Mouse (Mus musculus) liver, embryonic 15.5 days (tissue): Measurements from ENCODE around the gene Lnpep. TPM values are rescaled to one million over a fixed set of nuclear protein-coding genes. Genes with fewer than 3 reads are reported as not detected.
"Not testable (repeated sequence)": the region's sequence is repeated elsewhere in the genome, so short reads cannot be mapped to it uniquely, and the experiment has no call there.

Source experiments
- ATAC-seq: fragments of 200-750 bp; cut with Nextera tagmentation; 2 replicates; pipeline ENCODE4 v1.8.0; 2017; ENCODE audit warnings: moderate number of reproducible peaks, mild to moderate bottlenecking, moderate library complexity; ENCODE audit not compliant: insufficient read depth
- H3K27ac ChIP-seq: fragments of 300-500 bp; sonication (generic); replicated peaks from 2 replicates; pipeline ENCODE4 v1.5.1; 2015; ENCODE audit warnings: mild to moderate bottlenecking, inconsistent platforms
- H3K27me3 ChIP-seq: fragments of 300-500 bp; sonication (generic); 2 replicates; pipeline ENCODE4 v1.6.1; 2015; ENCODE audit warnings: mild to moderate bottlenecking, inconsistent platforms
- H3K36me3 ChIP-seq: fragments of 300-500 bp; sonication (generic); replicated peaks from 2 replicates; pipeline ENCODE4 v1.6.1; 2015; ENCODE audit warnings: moderate library complexity, mild to moderate bottlenecking, inconsistent platforms
- H3K4me1 ChIP-seq: fragments of 300-500 bp; sonication (generic); replicated peaks from 2 replicates; pipeline ENCODE4 v1.6.1; 2015; ENCODE audit warnings: inconsistent platforms
- H3K4me2 ChIP-seq: fragments of 300-500 bp; sonication (generic); 2 replicates; pipeline ENCODE4 v1.6.1; 2015; ENCODE audit warnings: moderate library complexity, mild to moderate bottlenecking, inconsistent platforms
- H3K4me3 ChIP-seq: fragments of 300-500 bp; sonication (generic); replicated peaks from 2 replicates; pipeline ENCODE4 v1.5.1; 2015; ENCODE audit warnings: mild to moderate bottlenecking, inconsistent platforms
- H3K9ac ChIP-seq: fragments of 300-500 bp; sonication (generic); 2 replicates; pipeline ENCODE4 v1.6.1; 2015; ENCODE audit warnings: moderate library complexity, mild to moderate bottlenecking, inconsistent platforms
- H3K9me3 ChIP-seq: fragments of 300-500 bp; sonication (generic); replicated peaks from 2 replicates; pipeline ENCODE4 v1.6.1; 2016; ENCODE audit warnings: inconsistent platforms
- WGBS: fragments of 180-500 bp; shearing (Covaris S2); methylation state at CpG from one replicate; pipeline ENCODE4 v1.1.7; 2015; ENCODE audit warnings: mixed read lengths; ENCODE audit not compliant: insufficient replicate concordance; 5-methylcytosine and 5-hydroxymethylcytosine counted together
- polyA plus RNA-seq: library from polyadenylated mRNA; unstranded; fragments of >200 nt; fragmentation: Nextera tagmentation; extraction: Ambion mirVana; gene quantifications from 2 replicates; pipeline ENCODE4 v1.2.1, GENCODE M21; 2015

Lnpep gene
- polyA plus RNA-seq, result 2.8 and 2.9 TPM in 2 replicates

GRCm38 (mm10) chr17:17624957-17625586 is at the start of gene Lnpep:
Lnpep (minus strand) TSS chr17:17625050.
- ATAC-seq, result peak; percentile 89

GRCm38 (mm10) chr17:17655829-17656176 is 31.0 kb upstream of the Lnpep start:
- no peak overlapping the region for H3K9ac ChIP-seq
- no peak overlapping the region for H3K4me2 ChIP-seq
- no peaks in the 10 kb centered on the region for H3K9me3 ChIP-seq
- no peaks in the 10 kb centered on the region for H3K36me3 ChIP-seq
- no peaks in the 10 kb centered on the region for H3K4me1 ChIP-seq
- 40% methylated on average over 2 of the region's 2 CpGs for WGBS
- no peak overlapping the region for H3K27ac ChIP-seq
- no peaks in the 10 kb centered on the region for H3K27me3 ChIP-seq
- no peak for ATAC-seq
- H3K4me3 ChIP-seq, result no peak overlapping the region

More at GRCm38 (mm10) chr17:17624957-17625586, at the start of gene Lnpep:
- WGBS, result under 1% methylated on average over 44 of the region's 44 CpGs
- Histone ChIP-seq H3K27me3 (no peaks in the 10 kb centered on the region), H3K9me3 (no peaks in the 10 kb centered on the region), H3K9ac (peak within 1 kb of the TSS; percentile 90), H3K36me3 (no peaks in the 10 kb centered on the region), H3K4me3 (peak within 1 kb of the TSS; percentile 89), H3K4me1 (peaks cover 27% of the 10 kb centered on the region), H3K4me2 (peak within 1 kb of the TSS; percentile 94), H3K27ac (peak within 1 kb of the TSS; percentile 99)

- no peak overlapping the region for H3K4me2 ChIP-seq
- no peaks in the 10 kb centered on the region for H3K27me3 ChIP-seq
- WGBS, result 10% methylated on average over 10 of the region's 10 CpGs
- no peak overlapping the region for H3K9ac ChIP-seq
- ATAC-seq, result no peak
- no peaks in the 10 kb centered on the region for H3K4me1 ChIP-seq
- H3K36me3 ChIP-seq, result no peaks in the 10 kb centered on the region
- no peak overlapping the region for H3K27ac ChIP-seq
- H3K9me3 ChIP-seq, result no peaks in the 10 kb centered on the region
- no peak overlapping the region for H3K4me3 ChIP-seq
These were observed 30.4 kb upstream of the Lnpep start for GRCm38 (mm10) chr17:17654997-17655828.

GRCm38 (mm10) chr17:17652570-17652969 is 27.7 kb upstream of the Lnpep start:
- Histone ChIP-seq H3K9me3 (no peaks in the 10 kb centered on the region), H3K27me3 (no peaks in the 10 kb centered on the region), H3K4me1 (no peaks in the 10 kb centered on the region), H3K4me2 (no peak overlapping the region), H3K27ac (no peak overlapping the region), H3K9ac (no peak overlapping the region), H3K4me3 (no peak overlapping the region), H3K36me3 (no peaks in the 10 kb centered on the region)
- no peak for ATAC-seq
- 27% methylated on average over 4 of the region's 4 CpGs for WGBS

GRCm38 (mm10) chr17:17645738-17646137 is 20.9 kb upstream of the Lnpep start:
- no peak for ATAC-seq
- H3K4me1 ChIP-seq, result no peaks in the 10 kb centered on the region

GRCm38 (mm10) chr17:17637387-17637786 is 12.5 kb upstream of the Lnpep start:
- no peak for ATAC-seq
- H3K27ac ChIP-seq, result no peak overlapping the region

More at GRCm38 (mm10) chr17:17645738-17646137, 20.9 kb upstream of the Lnpep start:
- H3K9me3 ChIP-seq, result no peaks in the 10 kb centered on the region
- no peaks in the 10 kb centered on the region for H3K36me3 ChIP-seq
- H3K27me3 ChIP-seq, result no peaks in the 10 kb centered on the region
- H3K27ac ChIP-seq, result no peak overlapping the region
- WGBS, result 1% methylated on average over 3 of the region's 3 CpGs
- no peak overlapping the region for H3K4me2 ChIP-seq
- H3K9ac ChIP-seq, result no peak overlapping the region
- no peak overlapping the region for H3K4me3 ChIP-seq

GRCm38 (mm10) chr17:17636147-17636546 is 11.3 kb upstream of the Lnpep start:
- ATAC-seq, result no peak
- no peaks in the 10 kb centered on the region for H3K9me3 ChIP-seq
- WGBS, result 27% methylated on average over 3 of the region's 3 CpGs
- H3K9ac ChIP-seq, result no peak overlapping the region
- no peaks in the 10 kb centered on the region for H3K27me3 ChIP-seq
- H3K27ac ChIP-seq, result no peak overlapping the region
- no peaks in the 10 kb centered on the region for H3K36me3 ChIP-seq
- H3K4me1 ChIP-seq, result no peaks in the 10 kb centered on the region
- no peak overlapping the region for H3K4me3 ChIP-seq
- no peak overlapping the region for H3K4me2 ChIP-seq

More at GRCm38 (mm10) chr17:17637387-17637786, 12.5 kb upstream of the Lnpep start:
- 43% methylated on average over 3 of the region's 3 CpGs for WGBS
- no peaks in the 10 kb centered on the region for H3K36me3 ChIP-seq
- no peaks in the 10 kb centered on the region for H3K4me1 ChIP-seq
- H3K4me3 ChIP-seq, result no peak overlapping the region
- H3K9me3 ChIP-seq, result no peaks in the 10 kb centered on the region
- no peaks in the 10 kb centered on the region for H3K27me3 ChIP-seq
- H3K4me2 ChIP-seq, result no peak overlapping the region
- H3K9ac ChIP-seq, result no peak overlapping the region

- Histone ChIP-seq H3K4me1 (no peaks in the 10 kb centered on the region), H3K9ac (no peak overlapping the region), H3K4me3 (no peak overlapping the region), H3K27me3 (no peaks in the 10 kb centered on the region), H3K4me2 (no peak overlapping the region), H3K27ac (no peak overlapping the region), H3K36me3 (no peaks in the 10 kb centered on the region), H3K9me3 (no peaks in the 10 kb centered on the region)
- no peak for ATAC-seq
- WGBS, result 50% methylated on average over 2 of the region's 2 CpGs
These were observed 9.2 kb upstream of the Lnpep start for GRCm38 (mm10) chr17:17634033-17634432.

GRCm38 (mm10) chr17:17631985-17632384 is 7.1 kb upstream of the Lnpep start:
- no peak overlapping the region for H3K9ac ChIP-seq
- no peak overlapping the region for H3K4me3 ChIP-seq
- no peaks in the 10 kb centered on the region for H3K27me3 ChIP-seq
- H3K27ac ChIP-seq, result no peak overlapping the region
- no peaks in the 10 kb centered on the region for H3K36me3 ChIP-seq
- H3K4me2 ChIP-seq, result no peak overlapping the region
- no peaks in the 10 kb centered on the region for H3K4me1 ChIP-seq
- H3K9me3 ChIP-seq, result no peaks in the 10 kb centered on the region
- no peak for ATAC-seq

GRCm38 (mm10) chr17:17628237-17628879 is 3.5 kb upstream of the Lnpep start:
- not testable (repeated sequence) for H3K27me3 ChIP-seq, H3K4me3 ChIP-seq, H3K36me3 ChIP-seq, H3K9me3 ChIP-seq, ATAC-seq, H3K27ac ChIP-seq, H3K9ac ChIP-seq, H3K4me2 ChIP-seq
- peaks cover 13% of the 10 kb centered on the region for H3K4me1 ChIP-seq
- 81% methylated on average over 7 of the region's 7 CpGs for WGBS

- Histone ChIP-seq H3K27me3 (no peaks in the 10 kb centered on the region), H3K4me1 (peaks cover 16% of the 10 kb centered on the region), H3K27ac (no peak overlapping the region), H3K36me3 (no peaks in the 10 kb centered on the region), H3K9me3 (no peaks in the 10 kb centered on the region), H3K4me2 (no peak overlapping the region), H3K9ac (no peak overlapping the region), H3K4me3 (no peak overlapping the region)
- no peak for ATAC-seq
- WGBS, result 70% methylated on average over 2 of the region's 2 CpGs
These were observed 2.7 kb upstream of the Lnpep start for GRCm38 (mm10) chr17:17627558-17627957.
